Mouse (Mus musculus): ENCODE measurements around the gene Noct. TPM values are rescaled to one million over a fixed set of nuclear protein-coding genes. Genes with fewer than 3 reads are reported as not detected.

The Noct gene
- total RNA-seq (2023), result 6.6 TPM

DNA sequence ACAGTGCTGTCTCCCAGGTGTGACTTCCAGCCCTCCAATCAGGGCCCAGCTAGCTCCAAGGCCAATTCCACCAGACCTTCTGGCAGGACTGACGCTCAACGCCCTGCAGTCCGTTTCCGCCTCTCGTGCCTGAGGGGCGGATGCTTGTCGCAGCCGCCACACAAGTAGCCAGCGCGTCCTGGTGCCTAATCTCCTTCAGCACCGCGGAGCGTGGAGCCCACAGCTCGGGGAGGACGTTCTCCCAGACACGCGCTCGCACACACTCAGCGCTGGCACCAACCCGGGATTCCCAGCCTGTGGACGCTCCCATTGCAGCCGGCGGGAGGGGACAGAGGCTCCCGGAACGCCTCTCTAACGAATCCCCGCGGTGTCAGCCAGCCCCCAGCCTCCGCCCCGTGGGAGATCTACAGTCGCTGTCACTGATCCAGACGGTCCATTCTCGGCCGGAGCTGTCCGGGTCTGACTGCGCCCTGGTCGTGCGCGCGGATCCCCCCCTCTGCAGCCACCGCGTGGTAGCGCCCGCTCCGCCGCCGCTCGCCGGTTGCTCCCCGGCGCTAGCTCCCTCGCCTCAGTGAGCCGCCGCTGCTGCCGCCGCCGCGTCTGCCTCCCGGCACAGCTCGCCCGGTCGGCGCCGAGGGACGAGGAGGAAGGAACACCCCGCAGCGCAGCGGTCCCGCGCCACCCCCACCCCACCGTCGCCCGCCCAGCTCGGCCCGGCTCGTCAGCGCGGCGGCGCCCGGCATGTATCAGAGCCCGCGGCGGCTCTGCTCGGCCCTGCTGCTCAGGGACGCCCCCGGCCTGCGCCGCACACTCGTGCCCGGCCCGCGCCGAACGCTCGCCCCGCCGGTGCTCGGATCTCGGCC, at the start of gene Noct:
Noct (plus strand) TSS at position 85 of the 863 bp plus-strand sequence.

Other genes with a start within 250 kb of the Noct start
- gene Elf2, start 116.2 kb downstream of the Noct start, total RNA-seq (2023), result 156 TPM
- gene Mgarp, start 172.3 kb downstream of the Noct start, total RNA-seq (2023), result not detected
- gene Ndufc1, start 184.5 kb downstream of the Noct start, total RNA-seq (2023), result 58.3 TPM
- 112 TPM for gene Naa15, start 190.7 kb downstream of the Noct start, total RNA-seq (2023)